Mouse (Mus musculus): ENCODE measurements at regions not wholly inside any gene's neighbourhood (a gene's known extent, or its start where the extent isn't known, plus 50 kb on each side); places are given as distances from the start of the nearest gene placed in this dataset.

GRCm38 (mm10) chr13:60123964-60124363, 53.2 kb downstream of the Gas1 start:
- H3K36me3 ChIP-seq (replicated peaks in 1 of 2; ENCODE audit: control insufficient read depth in 1 of 2, insufficient read depth in 1 of 2, low read length in 1 of 2), result no peaks in the 10 kb centered on the region
- H3K27me3 ChIP-seq (replicated peaks), result no peaks in the 10 kb centered on the region
- H3K4me3 ChIP-seq (replicated peaks in 1 of 3; ENCODE audit: low read depth in 2 of 3, low read length in 2 of 3, poor library complexity in 1 of 3), result no peak overlapping the region
- dilution Hi-C loops (cut with MboI; ENCODE audit: extremely low pct_ligation_motif_present, extremely low pct_unique_long_range_greater_than_20kb, low sequenced_read_pairs) (no loop called here), in situ Hi-C loops (cut with MboI; ENCODE audit: low pct_ligation_motif_present, low pct_unique_long_range_greater_than_20kb, low sequenced_read_pairs) (no loop called here)
- H3K27ac ChIP-seq (ENCODE audit: insufficient read depth, low read depth), result no peak overlapping the region
- TF ChIP-seq JUND (conservative IDR thresholded peaks at IDR 0.05; ENCODE audit: low read depth, low read length) (no peak), EP300 (IDR thresholded peaks at IDR 0.05; ENCODE audit: low read length) (no peak), ZKSCAN1 (IDR thresholded peaks at IDR 0.05; ENCODE audit: borderline replicate concordance, low read depth, low read length) (no peak), TBP (conservative IDR thresholded peaks at IDR 0.05; ENCODE audit: low read depth, low read length) (no peak), ZC3H11A (IDR thresholded peaks at IDR 0.05; ENCODE audit: low read depth, low read length) (no peak), ZMIZ1 (IDR thresholded peaks at IDR 0.05; ENCODE audit: low read depth, low read length) (no peak)
- no peak overlapping the region for H3K4me2 ChIP-seq (ENCODE audit: insufficient read depth, low read depth, poor library complexity, severe bottlenecking)
- no peaks in the 10 kb centered on the region for H3K79me2 ChIP-seq (replicated peaks; ENCODE audit: control insufficient read depth, extremely low read depth, insufficient read depth, poor library complexity, severe bottlenecking)
- no peak for DNase-seq (ENCODE audit: extremely low read depth)
- H3K9me3 ChIP-seq (replicated peaks; ENCODE audit: low read length), result peaks cover 61% of the 10 kb centered on the region
- H3K9ac ChIP-seq (ENCODE audit: insufficient read depth, low read depth), result no peak overlapping the region
- H3K4me1 ChIP-seq (ENCODE audit: control insufficient read depth in 1 of 2, insufficient read depth in 2 of 2), result no peaks in the 10 kb centered on the region

GRCm38 (mm10) chr13:60123174-60123587, 54.0 kb downstream of the Gas1 start:
- no peaks in the 10 kb centered on the region for H3K79me2 ChIP-seq (replicated peaks; ENCODE audit: control insufficient read depth, extremely low read depth, insufficient read depth, poor library complexity, severe bottlenecking)
- no peaks in the 10 kb centered on the region for H3K36me3 ChIP-seq (replicated peaks in 1 of 2; ENCODE audit: control insufficient read depth in 1 of 2, insufficient read depth in 1 of 2, low read length in 1 of 2)
- no peak overlapping the region for H3K27ac ChIP-seq (ENCODE audit: insufficient read depth, low read depth)
- H3K9ac ChIP-seq (ENCODE audit: insufficient read depth, low read depth), result no peak overlapping the region
- H3K9me3 ChIP-seq (replicated peaks; ENCODE audit: low read length), result peaks cover 56% of the 10 kb centered on the region
- H3K4me1 ChIP-seq (ENCODE audit: control insufficient read depth in 1 of 2, insufficient read depth in 2 of 2), result no peaks in the 10 kb centered on the region
- no peak for TF ChIP-seq POLR2AphosphoS2 (IDR thresholded peaks at IDR 0.05; ENCODE audit: low read depth, low read length)
- TF ChIP-seq JUN (IDR thresholded peaks at IDR 0.05; ENCODE audit: insufficient read depth, low read depth, low read length), result no peak
- no peak for TF ChIP-seq RAD21 (IDR thresholded peaks at IDR 0.05; ENCODE audit: low read depth, low read length)
- no peak for TF ChIP-seq MAFK (IDR thresholded peaks at IDR 0.05; ENCODE audit: insufficient replicate concordance, low read length)
- TF ChIP-seq MYC (IDR thresholded peaks at IDR 0.05; ENCODE audit: low read depth, low read length), result no peak
- no peak for TF ChIP-seq CHD2 (IDR thresholded peaks at IDR 0.05; ENCODE audit: low read length)
- TF ChIP-seq USF2 (conservative IDR thresholded peaks at IDR 0.05; ENCODE audit: low read depth, low read length), result no peak
- TF ChIP-seq ETS1 (conservative IDR thresholded peaks at IDR 0.05; ENCODE audit: low read depth, low read length), result no peak
- no peak for TF ChIP-seq GABPA (IDR thresholded peaks at IDR 0.05; ENCODE audit: insufficient replicate concordance, low read depth, low read length)
- no peak for TF ChIP-seq ZMIZ1 (IDR thresholded peaks at IDR 0.05; ENCODE audit: low read depth, low read length)
- no peak overlapping the region for H3K4me3 ChIP-seq (replicated peaks in 1 of 3; ENCODE audit: low read depth in 2 of 3, low read length in 2 of 3, poor library complexity in 1 of 3)
- dilution Hi-C loops (cut with MboI; ENCODE audit: extremely low pct_ligation_motif_present, extremely low pct_unique_long_range_greater_than_20kb, low sequenced_read_pairs) (no loop called here), in situ Hi-C loops (cut with MboI; ENCODE audit: low pct_ligation_motif_present, low pct_unique_long_range_greater_than_20kb, low sequenced_read_pairs) (no loop called here)
- DNase-seq (ENCODE audit: extremely low read depth), result no peak
- H3K4me2 ChIP-seq (ENCODE audit: insufficient read depth, low read depth, poor library complexity, severe bottlenecking), result no peak overlapping the region
- no peaks in the 10 kb centered on the region for H3K27me3 ChIP-seq (replicated peaks)

Data from CH12.LX (cell line).